Mouse (Mus musculus) embryo, embryonic 9.5 days (tissue): ENCODE measurements around the gene Phactr1.
A peak's percentile ranks its signal among the peaks of the same experiment; 100 is the strongest.

Source experiments
- DNase-seq: peaks from one replicate; pipeline ENCODE4 v3.0.0-alpha.2; 2017; ENCODE audit errors: extremely low spot score

The Phactr1 gene

DNA sequence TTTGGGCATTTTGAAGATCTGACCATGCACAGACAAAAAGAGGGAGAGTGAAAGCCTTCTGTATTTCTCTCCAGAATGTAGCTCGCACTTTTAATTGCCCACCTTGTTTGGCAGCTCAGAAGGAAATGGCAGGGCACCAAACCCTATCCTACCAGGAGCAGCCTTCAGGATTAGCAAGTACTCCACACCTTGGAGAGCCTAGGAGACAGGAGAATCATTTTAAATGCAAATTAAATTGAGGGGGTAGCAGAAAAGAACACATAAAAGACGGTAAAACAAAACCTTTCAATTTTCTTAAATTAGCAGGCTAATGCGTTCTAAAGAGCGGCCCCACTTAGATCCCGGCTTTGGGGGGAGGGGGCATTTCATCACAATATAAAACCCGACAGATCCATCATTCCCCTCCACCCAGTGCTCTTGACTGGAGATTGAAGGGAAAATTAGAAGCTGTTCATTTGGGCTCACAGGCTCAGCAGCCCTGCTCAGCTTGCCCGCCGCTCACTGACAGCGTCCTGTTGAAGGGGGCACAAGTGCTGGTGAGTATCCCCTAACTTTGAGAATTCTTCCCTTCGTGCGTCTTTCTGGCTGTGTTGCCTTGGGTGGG lies at the start of gene Phactr1:
Gene Phactr1 (plus strand): TSS at position 233 of the 604 bp plus-strand sequence.
- no peak for DNase-seq

DNA sequence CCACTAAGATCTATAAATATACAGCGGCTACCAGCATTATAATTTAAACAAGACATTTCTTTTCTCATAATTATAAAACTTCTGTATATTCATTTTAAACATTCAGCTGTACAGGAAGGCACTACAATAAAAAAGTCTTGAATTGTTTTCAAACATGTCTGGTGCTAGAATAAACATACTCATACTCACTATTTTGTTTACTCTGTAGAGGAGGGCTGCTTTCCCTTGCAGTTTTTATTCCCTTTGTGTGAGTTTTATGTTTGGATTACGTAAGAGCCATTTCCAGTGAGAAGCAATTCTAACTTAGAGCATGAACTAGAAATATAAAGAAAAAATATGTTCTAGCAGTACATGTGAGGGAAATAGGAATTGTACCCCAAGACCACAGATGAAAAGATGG lies 45.5 kb upstream of the Phactr1 start:
- no peak for DNase-seq

DNA sequence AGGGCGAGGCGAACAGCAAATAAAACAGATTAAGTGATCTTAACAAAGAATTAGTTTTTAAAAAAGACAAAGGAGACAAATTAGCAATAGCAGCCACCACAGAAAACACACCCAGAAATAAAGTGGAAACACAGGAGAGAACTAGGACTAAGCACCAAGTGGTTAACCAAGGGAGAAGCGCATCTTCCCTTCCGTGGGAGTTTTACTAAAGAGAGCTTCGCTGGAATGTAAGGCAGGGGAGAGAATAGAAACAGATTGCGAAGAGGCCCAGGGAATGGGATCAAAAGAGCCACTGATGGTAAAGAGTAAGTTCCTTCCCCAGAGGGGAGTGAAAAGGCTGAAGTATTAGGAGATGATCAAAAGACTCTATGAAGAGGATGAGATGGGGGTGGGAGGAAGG lies 30.2 kb upstream of the Phactr1 start:
- no peak for DNase-seq

DNA sequence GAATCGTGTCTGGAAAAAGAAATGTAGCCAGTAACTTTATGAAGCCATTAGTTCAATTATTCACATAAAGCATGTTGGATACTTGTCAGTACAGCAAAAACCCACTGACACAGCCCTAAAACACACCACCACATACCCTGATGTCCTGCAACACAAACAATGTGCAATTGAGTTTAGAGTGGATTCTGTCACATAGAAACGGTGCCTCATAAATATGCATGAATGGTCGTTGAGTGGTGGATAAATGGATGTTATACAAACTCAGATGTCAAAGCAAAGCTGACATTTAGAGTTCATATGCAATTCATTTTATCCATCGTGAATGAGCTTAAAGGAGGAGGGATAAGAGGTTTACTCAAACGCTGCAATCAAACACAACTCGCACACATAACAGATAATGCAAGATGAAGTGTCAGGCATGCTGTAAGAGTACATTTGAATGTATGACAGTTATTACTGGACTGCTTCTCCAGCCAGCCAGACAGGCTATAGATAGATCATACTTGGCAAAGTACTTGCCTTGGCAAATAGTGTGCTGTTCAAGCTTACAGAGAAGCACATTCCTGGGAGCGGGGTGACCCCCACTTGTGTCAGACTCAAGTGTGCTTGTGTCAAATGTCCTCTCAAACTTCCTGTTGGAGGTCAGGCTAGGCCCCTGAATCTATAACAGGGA lies 23.6 kb upstream of the Phactr1 start:
- no peak for DNase-seq

- no peak for DNase-seq
These were observed 8.7 kb upstream of the Phactr1 start for GRCm38 (mm10) chr13:42671651-42672290.

- no peak for DNase-seq
These were observed 876 bp downstream of the Phactr1 start for GRCm38 (mm10) chr13:42681299-42681698.

- DNase-seq, result no peak
These were observed 3.8 kb downstream of the Phactr1 start for GRCm38 (mm10) chr13:42684181-42684580.

DNA sequence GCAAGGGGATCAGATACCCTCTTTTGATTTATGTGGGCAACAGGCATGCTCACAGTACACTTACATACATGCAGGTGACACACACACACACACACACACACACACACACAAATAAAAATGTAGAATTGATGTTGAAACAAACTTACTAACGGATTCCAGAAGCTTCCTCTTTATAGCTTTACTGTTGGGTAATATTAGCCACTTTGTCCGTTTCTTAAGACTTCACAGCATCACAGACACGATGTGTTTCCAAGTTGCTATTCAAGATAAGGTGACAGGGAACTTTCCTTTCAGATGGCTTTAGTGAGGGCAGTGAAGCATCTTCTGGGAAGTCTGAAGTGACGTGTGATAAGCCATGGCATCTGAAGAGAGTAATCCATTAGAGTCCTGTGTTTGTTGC lies 11.8 kb downstream of the Phactr1 start:
- DNase-seq, result no peak

DNA sequence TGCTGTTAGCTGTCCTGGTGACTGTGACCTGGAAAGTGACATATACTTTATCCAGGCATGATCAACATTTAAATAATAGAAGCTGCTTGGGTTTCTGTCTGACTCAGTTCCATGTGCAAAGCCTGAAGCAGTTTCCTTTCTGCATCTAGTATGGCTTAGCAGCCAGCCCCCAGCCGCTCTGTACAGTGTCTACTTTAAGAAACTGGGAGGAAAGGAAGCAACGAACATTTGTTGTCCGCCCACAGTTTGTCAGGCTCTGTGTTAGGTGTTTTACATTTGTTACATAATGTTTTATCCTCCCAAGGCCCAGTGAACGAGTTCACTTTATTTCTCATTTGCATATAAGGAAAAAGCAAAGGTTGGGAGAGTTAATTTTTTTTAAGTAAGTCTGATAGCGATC lies 16.2 kb downstream of the Phactr1 start:
- no peak for DNase-seq

DNA sequence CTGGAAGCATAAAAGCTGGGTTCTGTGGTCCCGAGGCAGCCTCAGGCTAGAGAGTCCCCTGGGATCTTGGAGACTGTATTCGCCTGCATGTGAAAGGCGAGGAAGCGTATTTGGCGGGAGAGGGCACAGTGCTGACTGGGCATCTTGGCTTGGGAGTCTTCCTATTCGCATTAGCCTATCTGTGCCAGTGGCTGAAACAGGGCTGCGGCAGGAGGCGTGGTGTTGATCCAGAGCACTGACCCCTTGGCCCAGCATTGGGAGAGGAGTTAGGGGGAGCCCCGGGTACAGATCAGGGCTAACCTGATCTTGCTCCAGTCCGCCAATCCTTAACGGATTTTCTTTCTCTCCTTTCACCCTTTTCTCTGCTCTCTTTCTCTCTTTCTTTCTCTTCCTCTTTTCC lies 28.7 kb downstream of the Phactr1 start:
- peak; percentile 28 for DNase-seq

DNA sequence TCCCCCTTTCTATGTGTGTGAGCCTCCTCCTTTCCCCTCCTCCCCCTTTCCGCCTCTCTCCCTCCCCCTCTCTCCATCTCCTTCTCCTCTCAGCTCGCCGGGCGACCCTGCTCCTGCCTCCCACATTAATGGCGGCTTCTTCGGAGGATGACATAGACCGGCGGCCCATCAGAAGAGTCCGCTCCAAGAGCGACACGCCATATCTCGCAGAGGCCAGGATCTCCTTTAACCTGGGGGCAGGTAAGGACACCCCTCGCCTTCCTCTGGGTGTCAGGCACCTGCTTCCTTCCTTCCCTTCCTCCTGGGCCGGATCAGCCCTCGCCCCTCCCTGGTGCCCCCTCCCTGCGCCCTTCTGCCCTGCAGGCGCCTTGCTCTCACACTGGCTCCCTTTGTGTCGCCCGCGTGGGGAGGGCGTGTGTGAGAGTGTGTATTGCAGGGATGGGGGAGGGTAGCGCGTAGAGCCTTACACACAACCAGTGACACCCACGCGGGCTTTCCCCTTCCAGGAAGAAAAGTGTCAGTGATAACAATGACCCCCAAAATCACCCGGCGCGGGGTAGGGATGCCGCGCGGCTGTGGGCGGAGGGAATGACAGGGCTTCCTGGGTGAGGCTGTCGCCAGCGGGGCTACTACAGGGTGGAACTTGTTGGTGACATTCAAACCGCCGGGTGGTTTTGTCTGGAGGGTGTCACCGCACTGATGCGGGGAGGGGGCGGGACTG lies 29.3 kb downstream of the Phactr1 start:
- peak; percentile 36 for DNase-seq

GRCm38 (mm10) chr13:42711510-42711909 lies 31.1 kb downstream of the Phactr1 start:
- DNase-seq, result peak; percentile 65

DNA sequence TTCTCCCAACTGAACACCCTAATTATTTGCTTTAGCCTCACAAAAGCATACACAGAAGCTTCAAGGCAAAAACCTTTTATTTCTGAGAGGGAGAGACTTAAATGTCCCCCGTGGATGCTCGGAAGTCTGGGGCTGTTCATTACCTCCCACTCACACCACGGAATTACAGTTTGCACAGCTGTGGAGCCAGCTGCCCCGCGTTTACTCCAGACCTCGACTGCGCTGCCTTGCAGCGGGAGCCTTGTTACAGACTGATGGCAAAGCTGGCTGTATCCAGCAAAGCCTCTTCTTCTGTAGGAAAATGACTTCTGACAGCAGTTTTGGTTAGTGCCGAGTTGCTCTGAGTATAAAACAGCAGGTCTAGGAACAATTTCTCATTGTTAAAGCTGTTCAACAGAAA lies 39.0 kb downstream of the Phactr1 start:
- DNase-seq, result no peak

- DNase-seq, result no peak
These were observed 39.7 kb downstream of the Phactr1 start for GRCm38 (mm10) chr13:42720135-42720534.

- no peak for DNase-seq
These were observed 40.2 kb downstream of the Phactr1 start for GRCm38 (mm10) chr13:42720648-42721047.

- DNase-seq, result no peak
These were observed 43.6 kb downstream of the Phactr1 start for GRCm38 (mm10) chr13:42724011-42724410.

GRCm38 (mm10) chr13:42725709-42726231 lies 45.3 kb downstream of the Phactr1 start:
- DNase-seq, result no peak

DNA sequence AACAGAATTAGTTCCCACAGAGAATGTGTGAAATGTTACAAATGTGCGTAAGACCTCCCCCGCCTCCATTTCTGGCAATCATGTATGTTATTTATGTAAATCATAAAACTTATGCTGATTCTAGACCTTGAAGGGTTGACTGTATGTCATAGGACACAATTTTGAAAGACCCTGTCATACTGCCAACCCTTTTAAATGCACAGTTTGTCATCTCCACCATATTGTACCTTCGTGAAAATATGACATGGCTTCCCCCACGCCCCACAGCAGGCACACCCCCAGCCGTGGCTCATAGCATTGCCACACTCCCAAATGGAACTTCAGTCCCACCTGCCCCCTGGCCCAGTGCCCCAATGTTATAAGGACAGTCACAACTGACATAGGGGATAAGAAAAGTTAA lies 57.1 kb downstream of the Phactr1 start:
- no peak for DNase-seq

GRCm38 (mm10) chr13:42738152-42738551 lies 57.7 kb downstream of the Phactr1 start:
- no peak for DNase-seq

GRCm38 (mm10) chr13:42742226-42742625 lies 61.8 kb downstream of the Phactr1 start:
- no peak for DNase-seq

DNA sequence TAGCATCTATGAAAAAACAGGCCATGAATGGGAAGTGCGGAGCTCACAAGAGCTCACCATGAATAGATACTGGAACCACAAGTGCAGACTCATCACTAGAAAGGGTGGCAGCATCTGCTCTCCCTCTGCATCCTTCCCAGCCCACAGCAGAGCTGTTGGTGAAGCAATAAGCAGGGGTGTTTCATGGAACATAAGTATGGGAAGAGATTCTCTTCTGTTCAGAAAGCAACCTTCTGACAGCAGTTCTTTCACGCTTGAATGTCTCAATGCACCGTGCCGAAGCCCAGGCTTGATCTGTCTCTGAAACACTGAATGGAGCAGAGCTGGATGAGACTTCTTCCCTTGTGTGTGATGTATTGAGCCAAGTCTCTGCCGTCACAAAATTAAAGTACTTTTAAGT lies 64.0 kb downstream of the Phactr1 start:
- no peak for DNase-seq

DNA sequence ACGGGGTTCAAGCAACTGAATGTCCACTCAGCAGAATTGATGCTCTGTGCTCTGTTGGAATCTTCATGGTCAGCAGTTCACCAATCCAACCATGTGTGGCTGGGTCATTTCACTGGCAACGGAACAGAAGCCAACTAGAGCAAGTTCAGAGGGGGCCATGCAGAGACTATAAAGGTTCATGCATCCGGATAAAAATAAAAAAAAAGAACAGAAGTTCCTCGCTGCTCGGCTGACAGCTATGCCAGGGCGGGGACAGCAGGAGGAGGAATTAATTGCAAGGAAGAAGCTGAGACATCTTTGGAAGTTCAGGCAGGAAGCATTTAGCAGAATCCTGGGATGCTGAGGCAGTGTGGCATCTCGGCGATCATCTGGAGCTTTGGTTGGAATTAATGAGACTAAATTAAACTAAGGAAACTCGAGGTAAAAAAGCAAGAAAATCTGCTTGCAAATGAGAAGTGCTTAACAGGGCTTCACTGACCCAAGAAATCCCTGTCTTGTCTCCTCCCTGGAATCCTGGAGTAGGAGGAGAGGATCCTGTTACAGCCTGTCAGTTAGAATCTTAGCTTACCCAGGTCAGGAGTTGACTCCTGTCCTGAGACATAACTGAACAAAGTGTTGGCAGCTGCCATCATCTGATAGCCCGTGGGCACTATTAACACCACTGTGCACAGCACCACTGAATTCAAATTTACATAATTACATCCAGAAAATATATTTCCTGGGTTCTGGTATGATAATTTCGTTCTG lies 77.4 kb downstream of the Phactr1 start:
- DNase-seq, result peak; percentile 2
